Mouse (Mus musculus): Measurements from ENCODE around the gene Smim9. TPM values are rescaled to one million over a fixed set of nuclear protein-coding genes. Genes with fewer than 3 reads are reported as not detected.

The Smim9 gene
- not detected in 2 replicates for polyA plus RNA-seq (2012; rRNA removed)

GRCm38 (mm10) chrX:75163670-75164069 lies at the start of gene Smim9:
TSS of gene Smim9 (minus strand) at chrX:75163770.
- TF ChIP-seq CTCF (IDR thresholded peaks at IDR 0.05; ENCODE audit: borderline replicate concordance, extremely low read depth, insufficient read depth, insufficient read length) (no peak), POLR2A (IDR thresholded peaks at IDR 0.05; ENCODE audit: borderline replicate concordance, extremely low read depth, insufficient read depth, insufficient read length, poor library complexity, severe bottlenecking) (no peak)
- no peak for DNase-seq (ENCODE audit: low read depth)

DNA sequence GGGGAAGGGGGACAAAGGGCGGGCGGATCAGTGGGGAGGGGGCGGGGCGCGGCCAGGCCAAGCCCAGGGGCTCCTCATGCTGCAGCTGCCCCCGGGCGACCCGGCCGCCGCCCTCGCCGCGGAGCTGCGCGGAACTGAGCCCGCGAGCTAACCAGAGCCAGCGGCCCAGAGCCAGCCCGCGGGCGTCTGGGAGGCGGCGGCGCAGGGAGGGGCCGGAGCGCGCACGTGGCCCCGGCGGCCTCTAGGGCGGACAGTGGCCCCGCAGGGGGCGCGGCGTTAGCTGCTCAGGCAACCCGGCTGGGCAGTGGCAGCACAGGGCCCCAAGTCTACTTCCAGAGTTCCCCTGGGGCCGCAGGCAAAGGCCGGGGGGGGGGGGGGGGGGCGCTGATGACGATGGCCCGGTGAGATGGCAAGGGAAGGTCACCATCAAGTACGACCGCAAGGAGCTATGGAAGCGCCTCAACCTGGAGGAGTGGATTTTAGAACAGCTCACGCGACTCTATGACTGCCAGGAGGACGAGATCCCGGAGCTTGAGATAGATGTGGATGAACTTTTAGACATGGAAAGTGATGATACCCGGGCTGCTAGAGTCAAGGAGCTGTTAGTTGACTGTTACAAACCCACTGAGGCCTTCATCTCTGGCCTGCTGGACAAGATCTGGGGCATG lies 7.9 kb downstream of the Smim9 start:
- no peak for TF ChIP-seq POLR2A (IDR thresholded peaks at IDR 0.05; ENCODE audit: borderline replicate concordance, extremely low read depth, insufficient read depth, insufficient read length, poor library complexity, severe bottlenecking)
- TF ChIP-seq CTCF (IDR thresholded peaks at IDR 0.05; ENCODE audit: borderline replicate concordance, extremely low read depth, insufficient read depth, insufficient read length): no peak
- peak; percentile 44 for DNase-seq (ENCODE audit: low read depth)

DNA sequence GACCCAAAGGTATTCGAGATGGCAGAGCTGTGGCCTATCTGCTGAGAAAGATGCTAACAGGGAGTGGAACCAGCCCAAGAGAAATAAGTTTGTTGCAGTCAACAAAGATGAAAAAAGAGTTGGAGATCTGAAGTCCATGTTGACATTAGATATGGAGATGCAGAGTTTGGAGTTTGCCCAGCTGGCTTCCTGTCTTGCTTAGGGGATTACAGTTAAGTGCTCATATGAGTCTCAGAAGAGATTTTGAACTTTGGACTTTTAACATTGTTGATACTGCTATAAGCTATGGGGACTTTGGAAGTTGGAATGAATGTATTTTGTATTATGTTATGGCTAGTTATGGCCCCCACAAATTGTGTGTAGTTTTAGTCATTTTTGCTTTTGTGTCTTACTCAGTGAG lies 11.3 kb downstream of the Smim9 start:
- no peak for TF ChIP-seq CTCF (IDR thresholded peaks at IDR 0.05; ENCODE audit: borderline replicate concordance, extremely low read depth, insufficient read depth, insufficient read length)
- TF ChIP-seq POLR2A (IDR thresholded peaks at IDR 0.05; ENCODE audit: borderline replicate concordance, extremely low read depth, insufficient read depth, insufficient read length, poor library complexity, severe bottlenecking): no peak

GRCm38 (mm10) chrX:75150304-75150703 lies 13.3 kb downstream of the Smim9 start:
- DNase-seq (ENCODE audit: low read depth): no peak
- TF ChIP-seq CTCF (IDR thresholded peaks at IDR 0.05; ENCODE audit: borderline replicate concordance, extremely low read depth, insufficient read depth, insufficient read length): no peak
- no peak for TF ChIP-seq POLR2A (IDR thresholded peaks at IDR 0.05; ENCODE audit: borderline replicate concordance, extremely low read depth, insufficient read depth, insufficient read length, poor library complexity, severe bottlenecking)

More for the DNA sequence above, 11.3 kb downstream of the Smim9 start:
- no peak for DNase-seq (ENCODE audit: low read depth)

DNA sequence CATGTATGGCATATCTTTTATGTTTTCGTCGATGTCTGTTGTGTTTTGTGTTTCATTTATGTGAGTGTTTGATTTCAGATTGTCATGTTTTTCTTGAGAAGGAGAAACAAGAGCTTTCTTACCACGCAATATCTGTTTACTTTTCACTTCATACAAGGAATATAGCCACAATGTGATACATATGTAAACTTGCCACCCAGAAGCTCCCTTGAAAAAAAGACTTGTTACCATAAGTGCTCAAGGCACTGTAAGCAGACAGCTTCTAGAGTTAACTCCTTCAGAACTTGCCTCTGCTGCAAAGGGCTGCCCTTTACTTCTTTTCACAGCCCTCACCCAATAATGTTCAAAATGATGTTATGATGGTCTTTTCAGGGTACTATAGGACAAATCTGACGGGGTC lies 15.2 kb downstream of the Smim9 start:
- DNase-seq (ENCODE audit: low read depth): no peak
- TF ChIP-seq CTCF (IDR thresholded peaks at IDR 0.05; ENCODE audit: borderline replicate concordance, extremely low read depth, insufficient read depth, insufficient read length) (no peak), POLR2A (IDR thresholded peaks at IDR 0.05; ENCODE audit: borderline replicate concordance, extremely low read depth, insufficient read depth, insufficient read length, poor library complexity, severe bottlenecking) (no peak)

DNA sequence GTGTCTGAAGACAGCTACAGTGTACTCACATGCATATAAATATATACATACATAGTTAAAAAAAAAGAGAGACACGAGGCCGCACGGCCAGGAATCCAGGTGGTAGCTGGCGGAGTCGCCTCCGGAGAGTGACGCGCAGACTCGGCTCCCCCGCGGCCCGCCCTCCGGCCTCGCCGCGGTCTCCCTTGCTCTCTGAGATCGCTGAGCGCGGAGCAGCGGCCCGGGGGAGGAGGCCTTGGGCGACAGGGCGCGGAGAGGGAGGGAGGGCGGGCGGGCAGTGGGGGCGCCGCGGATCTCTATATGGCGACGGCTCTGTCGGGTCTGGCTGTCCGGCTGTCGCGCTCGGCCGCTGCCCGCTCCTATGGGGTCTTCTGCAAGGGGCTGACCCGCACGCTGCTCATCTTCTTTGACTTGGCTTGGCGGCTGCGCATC lies 20.4 kb downstream of the Smim9 start:
- peak; percentile 21 for DNase-seq (ENCODE audit: low read depth)

- DNase-seq (ENCODE audit: low read depth): no peak
- TF ChIP-seq CTCF (IDR thresholded peaks at IDR 0.05; ENCODE audit: borderline replicate concordance, extremely low read depth, insufficient read depth, insufficient read length): no peak
- no peak for TF ChIP-seq POLR2A (IDR thresholded peaks at IDR 0.05; ENCODE audit: borderline replicate concordance, extremely low read depth, insufficient read depth, insufficient read length, poor library complexity, severe bottlenecking)
These were observed 25.4 kb downstream of the Smim9 start for GRCm38 (mm10) chrX:75138182-75138581.

DNA sequence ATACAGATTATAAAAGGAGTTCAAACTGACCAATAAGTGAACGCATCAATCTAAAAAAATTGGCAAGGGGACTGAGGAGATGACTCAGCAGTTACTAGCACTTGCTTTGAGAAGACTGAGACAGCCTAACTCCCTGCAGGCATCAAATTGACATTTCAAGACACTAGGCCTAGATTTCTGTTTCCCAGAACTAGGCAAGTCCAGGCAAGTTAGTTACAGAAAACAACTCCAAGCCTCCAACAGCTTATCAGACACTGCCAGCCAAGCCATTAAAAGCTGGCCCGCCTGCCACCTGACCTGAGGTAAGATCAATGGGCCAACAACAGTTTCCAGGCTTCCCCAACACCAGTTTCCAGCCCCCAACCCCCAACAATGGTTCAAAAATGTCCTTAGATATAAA lies 25.8 kb downstream of the Smim9 start:
- no peak for TF ChIP-seq CTCF (IDR thresholded peaks at IDR 0.05; ENCODE audit: borderline replicate concordance, extremely low read depth, insufficient read depth, insufficient read length)
- no peak for TF ChIP-seq POLR2A (IDR thresholded peaks at IDR 0.05; ENCODE audit: borderline replicate concordance, extremely low read depth, insufficient read depth, insufficient read length, poor library complexity, severe bottlenecking)

DNA sequence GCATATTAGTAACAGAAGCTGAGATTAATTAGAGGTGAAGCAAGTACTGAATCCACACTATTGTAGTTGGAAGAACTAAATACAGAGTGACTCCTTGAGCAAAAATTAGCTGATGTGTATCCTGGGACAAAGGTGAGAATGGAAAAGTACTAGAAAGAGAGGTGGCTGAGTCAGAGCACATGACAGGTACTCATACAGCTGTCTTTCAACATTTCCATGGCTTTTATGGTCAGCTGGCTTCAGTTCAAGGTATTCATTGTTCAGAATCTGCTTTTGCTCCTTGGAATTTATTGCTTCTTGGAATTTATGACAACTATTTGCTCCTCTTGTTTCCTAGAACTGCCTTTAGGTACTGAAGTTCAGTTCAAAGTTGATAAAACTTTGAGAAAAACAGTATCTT lies 26.6 kb downstream of the Smim9 start:
- no peak for DNase-seq (ENCODE audit: low read depth)

More for the DNA sequence above, 25.8 kb downstream of the Smim9 start:
- no peak for DNase-seq (ENCODE audit: low read depth)

DNA sequence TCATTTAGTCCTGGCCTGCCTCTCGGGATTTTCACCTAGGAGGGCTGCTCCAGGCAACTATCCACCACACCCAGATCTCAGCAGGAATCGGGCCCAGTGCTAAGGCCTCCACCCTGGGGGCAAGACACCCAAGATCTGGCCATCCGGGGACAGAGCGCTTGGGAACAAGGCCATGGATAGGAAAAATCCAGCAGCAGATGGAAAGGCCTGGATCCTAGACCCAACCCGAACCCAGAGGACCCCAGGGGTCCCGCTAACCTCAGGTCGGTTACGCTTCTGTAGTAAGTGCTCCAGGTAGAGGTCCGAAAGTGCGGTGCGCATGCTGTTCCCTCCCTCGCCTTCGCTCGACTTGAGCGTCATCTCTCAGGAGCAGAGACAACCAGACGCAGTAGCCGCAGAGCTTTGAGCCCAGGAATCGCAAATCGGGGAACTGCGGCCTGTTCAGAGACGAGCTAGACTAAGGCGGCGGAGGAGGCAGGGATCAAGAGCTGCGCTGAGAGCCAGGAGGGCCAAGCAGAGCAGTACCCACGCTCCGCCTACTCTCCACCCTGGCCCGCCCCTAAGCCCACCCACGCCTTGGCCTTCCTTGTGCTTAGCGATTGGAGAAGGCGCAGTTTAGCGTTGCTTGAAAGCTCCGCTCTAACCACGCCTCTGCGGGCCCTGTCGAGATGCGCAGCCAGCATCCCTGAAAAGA lies 33.0 kb downstream of the Smim9 start, which contains the start of gene Mpp1:
TSS of gene Mpp1 (minus strand) at position 550 of the 694 bp plus-strand sequence.
- TF ChIP-seq POLR2A (IDR thresholded peaks at IDR 0.05; ENCODE audit: borderline replicate concordance, extremely low read depth, insufficient read depth, insufficient read length, poor library complexity, severe bottlenecking) (no peak), CTCF (IDR thresholded peaks at IDR 0.05; ENCODE audit: borderline replicate concordance, extremely low read depth, insufficient read depth, insufficient read length) (no peak)
- peak; percentile 93 for DNase-seq (ENCODE audit: low read depth)

More for the DNA sequence above, 26.6 kb downstream of the Smim9 start:
- TF ChIP-seq POLR2A (IDR thresholded peaks at IDR 0.05; ENCODE audit: borderline replicate concordance, extremely low read depth, insufficient read depth, insufficient read length, poor library complexity, severe bottlenecking) (no peak), CTCF (IDR thresholded peaks at IDR 0.05; ENCODE audit: borderline replicate concordance, extremely low read depth, insufficient read depth, insufficient read length) (no peak)

- DNase-seq (ENCODE audit: low read depth): no peak
- TF ChIP-seq POLR2A (IDR thresholded peaks at IDR 0.05; ENCODE audit: borderline replicate concordance, extremely low read depth, insufficient read depth, insufficient read length, poor library complexity, severe bottlenecking) (no peak), CTCF (IDR thresholded peaks at IDR 0.05; ENCODE audit: borderline replicate concordance, extremely low read depth, insufficient read depth, insufficient read length) (no peak)
These were observed 34.1 kb downstream of the Smim9 start for GRCm38 (mm10) chrX:75129474-75129873.
